Mouse (Mus musculus) neural tube, embryonic 12.5 days (tissue): ENCODE results near the gene Ltc4s. TPM values are rescaled to one million over a fixed set of nuclear protein-coding genes. Genes with fewer than 3 reads are reported as not detected.

ENCODE experiments used
- ATAC-seq: fragments of 200-750 bp; cut with Nextera tagmentation; 2 replicates; pipeline ENCODE4 v1.8.0; 2017; ENCODE audit warnings: low read depth, mild to moderate bottlenecking, moderate TSS enrichment, moderate library complexity; ENCODE audit not compliant: low FRiP score
- H3K27ac ChIP-seq: fragments of 300-500 bp; sonication (generic); 2 replicates; pipeline ENCODE4 v1.5.1; 2016
- H3K27me3 ChIP-seq: fragments of 300-500 bp; sonication (generic); replicated peaks from 2 replicates; pipeline ENCODE4 v1.6.1; 2016; ENCODE audit warnings: mild to moderate bottlenecking
- H3K36me3 ChIP-seq: fragments of 300-500 bp; sonication (generic); 2 replicates; pipeline ENCODE4 v1.6.1; 2016; ENCODE audit warnings: mild to moderate bottlenecking
- H3K4me1 ChIP-seq: fragments of 300-500 bp; sonication (generic); 2 replicates; pipeline ENCODE4 v1.6.1; 2016
- H3K4me2 ChIP-seq: fragments of 300-500 bp; sonication (generic); replicated peaks from 2 replicates; pipeline ENCODE4 v1.6.1; 2016; ENCODE audit warnings: mild to moderate bottlenecking
- H3K4me3 ChIP-seq: fragments of 300-500 bp; sonication (generic); 2 replicates; pipeline ENCODE4 v1.5.1; 2016
- H3K9ac ChIP-seq: fragments of 300-500 bp; sonication (generic); 2 replicates; pipeline ENCODE4 v1.6.1; 2016; ENCODE audit warnings: mild to moderate bottlenecking
- H3K9me3 ChIP-seq: fragments of 300-500 bp; sonication (generic); 2 replicates; pipeline ENCODE4 v1.6.1; 2016; ENCODE audit warnings: mild to moderate bottlenecking
- WGBS: fragments of 180-500 bp; shearing (Covaris S2); methylation state at CpG from one replicate; pipeline ENCODE4 v1.1.7; 2016; 5-methylcytosine and 5-hydroxymethylcytosine counted together
- polyA plus RNA-seq: library from polyadenylated mRNA; unstranded; fragments of >200 nt; fragmentation: Nextera tagmentation; extraction: Ambion mirVana; gene quantifications from 2 replicates; pipeline ENCODE4 v1.2.1, GENCODE M21; 2016

The Ltc4s gene
- polyA plus RNA-seq, 1 experiment from 2014 or later: 0.32 TPM

- Histone ChIP-seq H3K4me3 (no peak overlapping the region), H3K36me3 (peaks cover 48% of the 10 kb centered on the region), H3K4me1 (no peaks in the 10 kb centered on the region), H3K27me3 (no peaks in the 10 kb centered on the region), H3K4me2 (no peak overlapping the region), H3K9me3 (no peaks in the 10 kb centered on the region), H3K9ac (no peak overlapping the region), H3K27ac (no peak overlapping the region)
- ATAC-seq: no peak
- WGBS: 90% methylated on average over 3 of the region's 3 CpGs
These were observed 28.6 kb upstream of the Ltc4s start for GRCm38 (mm10) chr11:50266997-50267396.

GRCm38 (mm10) chr11:50265931-50266330, 27.5 kb upstream of the Ltc4s start:
- H3K4me3 ChIP-seq: no peak overlapping the region
- WGBS: 90% methylated on average over 8 of the region's 8 CpGs
- no peaks in the 10 kb centered on the region for H3K9me3 ChIP-seq
- H3K27me3 ChIP-seq: no peaks in the 10 kb centered on the region
- no peak overlapping the region for H3K4me2 ChIP-seq
- peaks cover 58% of the 10 kb centered on the region for H3K36me3 ChIP-seq
- no peak for ATAC-seq
- H3K4me1 ChIP-seq: no peaks in the 10 kb centered on the region
- no peak overlapping the region for H3K27ac ChIP-seq
- H3K9ac ChIP-seq: no peak overlapping the region

GRCm38 (mm10) chr11:50263198-50263597, 24.8 kb upstream of the Ltc4s start:
- no peaks in the 10 kb centered on the region for H3K4me1 ChIP-seq
- H3K27ac ChIP-seq: no peak overlapping the region
- H3K9me3 ChIP-seq: no peaks in the 10 kb centered on the region
- no peak overlapping the region for H3K4me2 ChIP-seq
- no peak overlapping the region for H3K4me3 ChIP-seq
- no peak overlapping the region for H3K9ac ChIP-seq
- no peaks in the 10 kb centered on the region for H3K27me3 ChIP-seq
- no peak for ATAC-seq
- peaks cover 85% of the 10 kb centered on the region for H3K36me3 ChIP-seq
- 86% methylated on average over 3 of the region's 3 CpGs for WGBS

- no peak overlapping the region for H3K4me3 ChIP-seq
- H3K4me1 ChIP-seq: no peaks in the 10 kb centered on the region
- no peak for ATAC-seq
- H3K9me3 ChIP-seq: no peaks in the 10 kb centered on the region
- H3K9ac ChIP-seq: no peak overlapping the region
- no peaks in the 10 kb centered on the region for H3K27me3 ChIP-seq
- WGBS: 94% methylated on average over 4 of the region's 4 CpGs
- no peak overlapping the region for H3K27ac ChIP-seq
- peaks cover 96% of the 10 kb centered on the region for H3K36me3 ChIP-seq
- no peak overlapping the region for H3K4me2 ChIP-seq
These were observed 23.6 kb upstream of the Ltc4s start for GRCm38 (mm10) chr11:50262020-50262419.

- WGBS: 85% methylated on average over 7 of the region's 7 CpGs
These were observed 19.9 kb upstream of the Ltc4s start for GRCm38 (mm10) chr11:50258310-50258709.

GRCm38 (mm10) chr11:50256615-50257014, 18.2 kb upstream of the Ltc4s start:
- H3K36me3 ChIP-seq: peaks cover 60% of the 10 kb centered on the region
- WGBS: 88% methylated on average over 7 of the region's 7 CpGs
- ATAC-seq: no peak

More at GRCm38 (mm10) chr11:50258310-50258709, 19.9 kb upstream of the Ltc4s start:
- H3K4me1 ChIP-seq: no peaks in the 10 kb centered on the region
- H3K36me3 ChIP-seq: peaks cover 77% of the 10 kb centered on the region
- no peak overlapping the region for H3K9ac ChIP-seq
- no peaks in the 10 kb centered on the region for H3K27me3 ChIP-seq
- no peak overlapping the region for H3K4me3 ChIP-seq
- H3K9me3 ChIP-seq: no peaks in the 10 kb centered on the region
- no peak overlapping the region for H3K4me2 ChIP-seq
- no peak for ATAC-seq
- no peak overlapping the region for H3K27ac ChIP-seq

GRCm38 (mm10) chr11:50254010-50254580, 15.7 kb upstream of the Ltc4s start:
- Histone ChIP-seq H3K4me3 (no peak overlapping the region), H3K36me3 (peaks cover 36% of the 10 kb centered on the region), H3K4me1 (peaks cover 5% of the 10 kb centered on the region; the same call in 1 of the 2 replicates), H3K27me3 (no peaks in the 10 kb centered on the region), H3K4me2 (no peak overlapping the region), H3K9me3 (no peaks in the 10 kb centered on the region), H3K27ac (no peak overlapping the region), H3K9ac (no peak overlapping the region)
- no peak for ATAC-seq
- WGBS: 81% methylated on average over 12 of the region's 12 CpGs

More at GRCm38 (mm10) chr11:50256615-50257014, 18.2 kb upstream of the Ltc4s start:
- Histone ChIP-seq H3K9ac (no peak overlapping the region), H3K4me1 (peaks cover 5% of the 10 kb centered on the region; the same call in 1 of the 2 replicates), H3K27ac (no peak overlapping the region), H3K27me3 (no peaks in the 10 kb centered on the region), H3K9me3 (no peaks in the 10 kb centered on the region), H3K4me2 (no peak overlapping the region), H3K4me3 (no peak overlapping the region)

GRCm38 (mm10) chr11:50253393-50253792, 15.0 kb upstream of the Ltc4s start:
- Histone ChIP-seq H3K27me3 (no peaks in the 10 kb centered on the region), H3K4me3 (no peak overlapping the region), H3K27ac (no peak overlapping the region), H3K9me3 (no peaks in the 10 kb centered on the region), H3K9ac (no peak overlapping the region), H3K4me2 (no peak overlapping the region), H3K4me1 (peaks cover 5% of the 10 kb centered on the region; the same call in 1 of the 2 replicates), H3K36me3 (peaks cover 29% of the 10 kb centered on the region)
- ATAC-seq: no peak
- WGBS: 69% methylated on average over 1 of the region's 1 CpGs

- no peak for ATAC-seq
- no peak overlapping the region for H3K9ac ChIP-seq
- no peaks in the 10 kb centered on the region for H3K9me3 ChIP-seq
- H3K36me3 ChIP-seq: peaks cover 23% of the 10 kb centered on the region
- H3K4me1 ChIP-seq: peaks cover 5% of the 10 kb centered on the region; the same call in 1 of the 2 replicates
- H3K4me2 ChIP-seq: no peak overlapping the region
- WGBS: 57% methylated on average over 11 of the region's 11 CpGs
- H3K4me3 ChIP-seq: no peak overlapping the region
- H3K27ac ChIP-seq: no peak overlapping the region
- H3K27me3 ChIP-seq: no peaks in the 10 kb centered on the region
These were observed 14.4 kb upstream of the Ltc4s start for GRCm38 (mm10) chr11:50252684-50253265.

GRCm38 (mm10) chr11:50252166-50252565, 13.8 kb upstream of the Ltc4s start:
- H3K27ac ChIP-seq: no peak overlapping the region
- WGBS: 57% methylated on average over 3 of the region's 3 CpGs

GRCm38 (mm10) chr11:50248473-50249171, 10.2 kb upstream of the Ltc4s start:
- no peaks in the 10 kb centered on the region for H3K27me3 ChIP-seq
- no peak overlapping the region for H3K9ac ChIP-seq
- H3K9me3 ChIP-seq: no peaks in the 10 kb centered on the region
- 86% methylated on average over 7 of the region's 7 CpGs for WGBS
- H3K4me2 ChIP-seq: no peak overlapping the region
- no peak for ATAC-seq
- H3K27ac ChIP-seq: no peak overlapping the region
- H3K4me3 ChIP-seq: no peak overlapping the region
- peaks cover 5% of the 10 kb centered on the region; the same call in 1 of the 2 replicates for H3K4me1 ChIP-seq
- H3K36me3 ChIP-seq: no peaks in the 10 kb centered on the region

More at GRCm38 (mm10) chr11:50252166-50252565, 13.8 kb upstream of the Ltc4s start:
- Histone ChIP-seq H3K9me3 (no peaks in the 10 kb centered on the region), H3K36me3 (peaks cover 17% of the 10 kb centered on the region), H3K4me3 (no peak overlapping the region), H3K27me3 (no peaks in the 10 kb centered on the region), H3K4me2 (no peak overlapping the region), H3K9ac (no peak overlapping the region), H3K4me1 (peaks cover 5% of the 10 kb centered on the region; the same call in 1 of the 2 replicates)
- ATAC-seq: no peak

- Histone ChIP-seq H3K4me1 (no peaks in the 10 kb centered on the region), H3K27me3 (no peaks in the 10 kb centered on the region), H3K4me2 (no peak overlapping the region), H3K4me3 (no peak overlapping the region), H3K27ac (no peak overlapping the region), H3K9ac (no peak overlapping the region), H3K36me3 (no peaks in the 10 kb centered on the region), H3K9me3 (no peaks in the 10 kb centered on the region)
- 73% methylated on average over 5 of the region's 5 CpGs for WGBS
- ATAC-seq: no peak
These were observed 6.9 kb upstream of the Ltc4s start for GRCm38 (mm10) chr11:50245269-50245668.
